Mouse (Mus musculus): ENCODE measurements around the gene Srebf1. TPM values are rescaled to one million over a fixed set of nuclear protein-coding genes. Genes with fewer than 3 reads are reported as not detected.

Gene Srebf1
- total RNA-seq, 2 experiments from 2014 or later = 46.8 to 52.8 TPM

DNA sequence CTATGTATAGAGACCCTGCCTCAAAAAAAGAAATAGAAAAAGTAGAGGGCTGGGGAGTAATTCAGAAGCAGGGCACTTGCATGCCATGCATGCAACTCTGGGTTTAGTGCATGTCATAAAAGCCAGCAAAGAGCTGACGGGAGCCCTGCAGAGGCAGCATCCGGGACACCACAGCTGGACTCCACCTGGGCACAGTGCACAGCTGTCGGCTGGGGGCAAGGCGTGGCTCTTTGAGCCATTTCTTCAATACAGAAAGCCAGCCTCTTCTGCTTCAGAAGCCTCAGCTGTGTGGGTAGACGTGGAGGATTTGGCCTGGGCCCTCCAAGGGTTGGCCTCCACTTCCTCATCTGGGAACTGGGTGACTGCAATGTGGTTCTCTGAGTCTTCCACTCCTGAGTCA is 13.0 kb upstream of the Srebf1 start:
- DNase-seq (ENCODE audit: low spot score in 2 of 2) = no peak

DNA sequence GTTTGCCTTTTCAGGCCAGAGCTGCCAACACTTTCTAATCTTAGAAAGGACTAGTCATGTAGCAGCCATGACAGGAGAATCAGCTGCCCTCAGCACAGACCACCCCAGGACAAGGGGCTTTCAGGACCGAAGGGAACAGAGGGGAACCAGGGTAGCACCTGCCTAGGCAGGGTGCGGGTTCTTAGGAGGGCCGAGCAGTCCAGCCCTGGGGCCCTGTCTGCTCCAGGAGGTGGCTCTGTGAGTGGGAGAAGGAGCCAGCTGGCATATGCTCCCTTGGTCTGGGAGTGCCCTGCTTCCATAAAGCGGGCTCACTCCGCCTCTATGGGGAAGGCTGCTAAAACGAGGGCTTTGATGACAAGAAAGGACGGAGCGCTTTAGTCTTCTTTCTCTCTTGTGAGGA is 10.9 kb upstream of the Srebf1 start:
- peak in 1 of 2 experiments; percentile 54 for DNase-seq (ENCODE audit: low spot score in 2 of 2)

DNA sequence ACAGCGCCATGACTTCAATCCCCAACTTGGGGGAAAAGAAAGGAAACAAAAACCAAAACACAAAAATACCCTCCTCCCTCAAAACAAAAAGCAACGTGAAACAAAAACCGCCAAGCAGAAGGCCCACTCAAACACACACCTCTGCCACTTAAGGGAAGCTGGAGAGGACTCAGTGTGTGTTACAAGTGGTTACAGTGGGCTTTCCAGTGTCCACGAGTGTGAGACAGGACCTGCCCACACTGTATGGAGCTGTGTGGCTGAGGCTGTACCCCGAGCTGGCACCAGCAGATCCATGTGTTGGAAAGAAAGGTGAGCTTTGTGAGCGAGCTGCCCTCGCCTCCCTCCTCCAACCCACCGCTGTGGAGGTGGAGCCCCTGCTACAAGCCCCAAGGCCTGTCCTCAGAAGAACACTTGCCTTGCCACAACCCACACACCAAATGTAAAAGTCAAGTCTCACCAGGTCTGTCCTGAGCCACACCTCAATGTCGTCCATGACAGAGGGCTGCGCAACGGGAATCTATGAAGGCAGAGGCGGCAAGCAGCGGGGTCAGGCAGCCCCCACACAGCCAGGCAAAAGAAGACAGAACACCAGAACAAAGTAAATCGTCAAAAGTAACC is 10.2 kb upstream of the Srebf1 start:
- DNase-seq (ENCODE audit: low spot score in 2 of 2) = no peak

DNA sequence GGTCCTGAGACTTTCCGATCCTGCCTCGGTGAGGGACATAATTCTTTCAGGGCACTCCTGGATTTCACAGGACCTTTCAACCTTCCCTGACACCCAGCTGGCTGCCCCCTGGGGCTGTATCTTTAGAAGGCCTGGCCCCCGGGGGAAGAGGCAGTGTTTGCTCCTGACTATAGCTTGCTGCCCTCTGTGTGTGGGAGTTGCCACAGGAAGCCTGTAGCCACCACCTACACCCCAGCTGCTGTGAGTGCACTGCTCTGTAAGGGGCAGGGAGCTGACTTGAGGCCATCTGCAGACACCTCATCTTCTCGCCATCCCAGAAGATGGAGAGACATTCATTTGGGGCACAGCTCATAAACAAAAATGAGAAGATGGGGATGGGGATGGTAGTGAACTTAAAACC is 9.6 kb upstream of the Srebf1 start:
- no peak for DNase-seq (ENCODE audit: low spot score in 2 of 2)

DNA sequence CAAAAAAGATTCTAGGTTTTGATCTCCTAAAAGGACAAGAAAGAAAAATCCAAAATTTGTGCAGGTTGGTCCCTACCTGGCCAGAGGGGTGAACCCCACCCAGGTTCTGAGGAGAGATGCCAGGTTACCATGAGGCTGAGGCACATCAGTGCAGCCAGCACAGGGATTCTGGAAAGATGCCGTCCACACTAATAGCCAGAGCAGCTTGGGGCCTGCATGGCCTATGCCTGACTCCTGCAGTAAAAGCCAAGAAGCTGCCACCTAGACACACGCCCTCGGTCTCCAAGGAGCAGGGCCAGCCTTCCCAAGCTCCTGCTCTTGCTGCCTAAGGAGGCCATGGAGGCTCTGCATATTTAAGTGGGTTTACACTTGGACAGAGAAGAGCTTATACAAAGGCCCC is 8.9 kb upstream of the Srebf1 start:
- no peak for DNase-seq (ENCODE audit: low spot score in 2 of 2)

DNA sequence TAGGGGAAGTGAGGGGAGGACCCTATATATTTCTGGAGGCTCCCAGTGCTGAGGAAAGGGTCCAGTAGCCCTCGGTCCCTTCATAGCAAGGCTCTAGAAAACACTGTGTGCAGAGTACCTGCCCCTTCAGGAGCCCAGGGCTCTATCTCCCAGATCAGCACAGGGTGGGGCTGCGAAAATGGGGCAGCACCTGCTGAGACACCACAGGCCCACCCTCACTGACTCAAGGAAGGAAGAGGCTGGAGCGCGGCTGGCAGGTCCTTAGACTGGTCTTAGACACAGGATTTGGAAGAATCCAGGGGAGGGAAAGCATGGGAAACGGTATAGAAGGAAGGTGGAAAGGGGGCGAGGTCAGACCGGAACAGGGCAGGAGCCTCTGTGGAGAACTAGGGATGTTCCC is 8.1 kb upstream of the Srebf1 start:
- no peak for DNase-seq (ENCODE audit: low spot score in 2 of 2)

DNA sequence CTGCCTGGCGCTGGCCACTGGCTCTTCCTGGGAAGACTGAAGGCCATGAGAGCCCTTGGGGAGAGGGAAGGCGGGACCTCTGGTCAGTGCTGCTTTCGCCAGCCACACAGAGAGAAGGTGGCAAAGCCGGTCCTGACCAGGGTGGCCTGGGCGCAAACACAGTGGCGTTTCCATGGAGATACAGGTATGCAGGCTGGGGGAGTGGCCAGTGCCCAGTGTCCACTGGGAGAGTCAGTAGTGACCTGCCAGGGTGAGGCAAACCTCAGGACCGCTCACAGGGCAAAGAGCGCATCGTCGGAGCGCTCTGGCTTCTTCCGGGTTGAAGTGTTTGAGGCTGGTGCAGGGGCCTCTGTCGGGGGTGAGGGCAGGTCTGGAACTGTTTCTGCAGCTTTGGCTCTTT is 7.4 kb upstream of the Srebf1 start:
- no peak for DNase-seq (ENCODE audit: low spot score in 2 of 2)

DNA sequence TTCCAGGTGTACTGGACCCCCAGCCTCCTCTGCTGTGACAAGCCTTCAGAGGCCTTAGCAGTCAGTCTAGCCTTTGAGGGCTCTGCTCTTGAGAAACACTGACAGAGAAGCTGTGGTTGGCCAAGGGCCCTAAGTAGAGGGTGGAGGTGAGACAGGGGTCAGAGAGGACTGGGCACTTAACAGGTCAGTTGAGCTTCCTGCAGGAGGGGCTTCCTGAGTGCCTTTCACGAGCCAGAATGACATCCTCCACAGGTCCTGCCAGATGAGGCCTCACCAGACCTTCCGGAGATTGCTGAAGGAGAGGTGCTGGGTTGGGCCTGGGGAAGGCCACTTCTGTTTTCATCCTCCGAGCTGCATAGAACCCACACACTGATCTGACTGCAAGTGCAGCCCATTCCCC is 6.1 kb upstream of the Srebf1 start:
- DNase-seq (ENCODE audit: low spot score in 2 of 2) = no peak

DNA sequence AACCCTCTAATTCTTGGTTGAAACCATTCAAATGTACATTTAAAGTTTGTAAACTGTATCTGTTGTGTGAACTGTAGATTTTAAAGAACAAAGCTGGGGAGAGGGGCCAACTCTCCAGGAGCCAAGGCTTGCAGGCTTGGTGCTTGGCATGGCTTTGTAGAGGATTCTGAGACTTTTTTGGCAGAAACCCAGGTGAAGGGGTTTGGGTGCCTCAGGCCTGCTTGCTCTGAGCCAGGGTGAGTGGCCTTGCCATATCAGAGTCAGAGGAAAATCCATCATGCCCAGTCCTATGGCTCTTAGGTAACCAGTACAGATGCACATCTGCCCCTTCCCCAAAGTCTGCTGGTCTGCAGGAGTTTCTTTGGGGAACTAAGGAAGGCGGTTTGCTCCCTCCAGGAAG is 3.5 kb upstream of the Srebf1 start:
- DNase-seq (ENCODE audit: low spot score in 2 of 2) = no peak

DNA sequence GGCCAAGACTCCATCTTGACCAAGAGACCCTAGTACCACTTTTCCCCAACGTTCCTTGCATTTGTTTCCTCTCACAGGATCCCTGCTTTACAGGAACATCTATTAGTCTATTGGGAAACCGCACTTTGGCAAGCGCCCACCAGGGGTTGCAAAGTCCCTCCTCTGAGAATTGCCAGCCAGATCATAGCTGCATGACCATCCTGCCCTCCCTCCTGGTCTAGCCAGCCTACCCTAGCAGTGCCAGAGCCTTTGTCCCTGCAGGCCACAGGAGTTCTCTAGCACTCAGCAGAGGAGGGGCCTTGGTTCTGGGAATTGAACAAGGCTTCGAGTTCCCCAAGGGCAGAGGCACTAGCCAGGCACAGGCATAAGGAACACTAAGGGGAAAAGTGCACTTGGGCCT is 2.3 kb upstream of the Srebf1 start:
- DNase-seq (ENCODE audit: low spot score in 2 of 2) = no peak

DNA sequence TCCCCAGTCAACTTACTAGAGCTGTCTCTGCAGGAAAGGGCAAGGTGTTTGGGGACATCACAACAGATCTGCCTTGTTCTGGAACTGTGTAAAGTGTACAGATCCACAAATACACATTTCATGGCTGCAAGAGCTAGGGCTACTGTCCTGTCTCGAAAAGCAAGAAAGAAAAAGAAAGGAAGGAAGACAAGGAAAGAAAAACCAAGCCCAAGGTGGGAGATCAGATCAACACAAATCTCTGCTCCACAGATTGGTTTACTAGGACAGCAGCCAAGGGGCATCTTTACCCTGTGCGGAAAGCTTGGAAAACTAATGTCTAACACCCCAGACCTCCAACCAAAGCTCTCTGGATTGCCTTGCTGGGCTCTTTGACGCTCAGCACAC is 304 bp downstream of the Srebf1 start:
- DNase-seq (ENCODE audit: low spot score in 2 of 2) = no peak

DNA sequence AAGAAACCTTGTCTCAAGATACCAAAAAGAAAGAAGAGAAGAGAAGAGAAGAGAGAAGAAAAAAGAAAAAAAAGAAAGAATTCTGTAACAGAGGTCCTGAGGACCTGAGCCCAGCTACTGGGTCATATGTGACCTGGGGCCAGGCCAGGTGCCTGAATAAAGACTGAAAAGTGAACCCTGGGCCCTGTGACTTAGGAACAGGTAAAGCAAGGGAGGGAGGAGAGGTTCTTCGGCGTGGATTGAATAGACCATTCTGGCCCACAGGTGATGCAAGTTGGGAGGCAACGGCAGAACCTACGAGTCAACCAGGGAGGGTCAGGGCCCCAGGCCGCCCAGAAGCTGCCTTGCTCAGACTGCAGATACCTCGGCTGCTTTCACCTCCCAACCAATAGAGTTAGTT is 956 bp downstream of the Srebf1 start:
- no peak for DNase-seq (ENCODE audit: low spot score in 2 of 2)

DNA sequence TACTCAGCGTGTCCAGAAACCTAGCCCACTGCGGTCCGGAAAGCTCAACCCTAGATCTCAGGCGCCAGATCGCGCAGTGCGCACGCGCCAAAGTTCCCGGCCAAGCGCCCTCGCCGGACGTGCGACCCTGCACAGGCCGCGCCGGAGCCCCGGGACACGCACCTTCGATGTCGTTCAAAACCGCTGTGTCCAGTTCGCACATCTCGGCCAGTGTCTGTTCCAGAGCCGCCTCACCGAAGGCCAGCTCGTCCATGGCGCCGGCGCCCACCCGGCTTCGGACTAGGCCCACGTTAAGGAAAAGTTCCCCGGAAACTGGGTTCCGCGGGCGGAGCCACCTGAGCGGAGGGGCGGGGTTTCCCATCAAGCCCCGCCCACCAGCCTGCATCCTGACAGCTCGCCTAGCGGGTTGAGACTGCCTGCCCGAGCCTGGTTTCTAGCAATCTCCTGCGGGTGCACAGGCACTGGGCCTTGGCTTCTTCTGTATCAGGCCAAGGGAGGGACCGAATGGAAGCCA is 2.0 kb downstream of the Srebf1 start:
- DNase-seq (ENCODE audit: low spot score in 2 of 2) = peak; percentile 81 to 90

DNA sequence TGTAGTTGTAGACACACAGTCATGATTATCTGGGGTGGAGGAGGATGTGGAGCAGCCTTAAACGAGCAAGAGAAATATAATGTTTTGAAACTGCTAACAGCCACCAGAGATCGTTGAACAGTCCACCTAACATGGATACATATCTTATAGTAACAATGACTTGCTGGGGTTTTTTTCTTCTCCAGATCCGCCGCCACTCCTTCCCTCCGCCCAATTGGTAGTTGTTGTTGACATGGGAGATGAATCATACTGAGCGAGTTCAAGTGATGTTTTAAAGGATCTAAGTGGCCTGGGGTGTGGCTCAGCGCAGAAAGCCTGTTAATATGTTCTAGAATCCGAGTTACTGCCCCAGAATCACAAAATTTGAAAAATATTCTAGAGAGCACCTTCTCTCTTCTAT is 2.8 kb downstream of the Srebf1 start:
- no peak for DNase-seq (ENCODE audit: low spot score in 2 of 2)

DNA sequence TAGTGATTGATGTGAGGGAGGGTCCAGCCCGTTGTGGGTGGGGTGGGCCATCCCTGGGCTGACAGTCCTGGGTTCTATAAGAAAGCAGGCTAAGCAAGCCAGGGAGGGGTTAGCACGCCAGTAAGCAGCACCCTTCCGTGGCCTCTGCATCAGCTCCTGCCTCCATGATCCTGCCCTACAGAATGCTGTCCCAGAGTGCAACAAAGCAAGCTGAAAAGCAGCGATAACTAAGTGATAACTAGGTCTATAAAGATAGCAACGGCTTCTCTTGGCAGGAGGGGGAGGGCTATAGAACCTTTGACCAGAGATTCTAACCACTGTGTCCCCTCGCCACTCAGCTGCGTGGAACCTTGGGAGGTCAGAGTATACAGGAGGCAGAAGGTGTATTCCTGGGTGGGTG is 4.9 kb downstream of the Srebf1 start:
- no peak for DNase-seq (ENCODE audit: low spot score in 2 of 2)

DNA sequence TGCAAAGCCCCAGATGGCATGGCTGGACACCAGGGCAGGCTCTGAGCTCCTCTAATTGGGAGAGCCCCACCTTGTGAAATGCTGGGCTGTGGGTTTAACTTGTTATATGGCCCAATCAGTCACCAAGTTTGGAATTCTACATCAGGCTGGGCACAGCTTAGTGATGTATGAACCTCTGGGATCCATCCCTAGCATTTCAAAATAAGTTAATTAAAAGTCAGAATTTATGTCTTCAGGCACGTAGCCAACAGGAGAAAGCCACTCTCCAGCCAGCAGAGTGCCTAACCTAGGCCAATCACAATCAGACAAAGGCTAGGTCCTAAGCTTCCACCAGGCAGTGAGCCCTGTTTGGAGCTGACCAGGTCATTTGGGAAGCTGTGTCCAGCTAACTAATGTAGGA is 5.7 kb downstream of the Srebf1 start:
- DNase-seq (ENCODE audit: low spot score in 2 of 2) = no peak

DNA sequence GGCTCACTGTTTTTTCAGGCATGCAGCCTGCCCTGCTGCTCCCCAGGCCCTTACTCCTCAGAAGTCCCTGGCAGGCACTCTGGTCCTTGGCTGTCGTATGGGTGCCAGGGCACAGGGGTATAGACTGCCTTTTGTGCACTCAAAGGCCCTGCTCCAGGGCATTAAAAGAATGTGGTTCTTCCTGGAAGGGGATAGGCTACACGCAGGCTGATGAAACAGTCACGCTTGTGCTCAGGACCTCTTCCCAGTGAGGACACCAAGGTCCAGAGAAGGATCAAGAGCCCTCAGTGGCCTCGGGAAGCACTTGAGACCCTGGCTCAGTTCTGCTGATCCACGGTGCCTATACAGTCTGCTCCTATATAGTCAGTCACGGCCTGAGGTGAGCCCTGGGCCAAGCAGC is 9.1 kb downstream of the Srebf1 start:
- no peak for DNase-seq (ENCODE audit: low spot score in 2 of 2)

DNA sequence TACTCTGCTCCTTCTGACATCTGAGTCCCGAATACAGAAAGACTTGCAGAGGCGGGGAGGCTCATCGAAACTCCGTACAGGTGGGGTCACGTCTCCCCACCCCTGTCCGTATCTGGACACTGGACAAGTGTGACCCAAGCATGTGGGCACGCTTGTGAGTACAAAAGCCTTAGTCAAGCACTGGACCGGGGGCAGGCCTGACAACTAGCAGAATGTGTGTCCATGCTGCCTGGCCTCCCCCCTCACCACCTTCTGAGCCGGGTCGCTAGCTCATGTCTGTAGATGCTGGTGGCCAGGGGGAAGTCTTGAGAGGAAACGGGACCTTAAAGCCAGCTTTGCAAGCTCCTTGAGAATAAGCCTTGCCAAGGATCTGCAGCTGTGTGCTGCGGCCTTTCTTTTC is 10.6 kb downstream of the Srebf1 start:
- DNase-seq (ENCODE audit: low spot score in 2 of 2) = no peak

DNA sequence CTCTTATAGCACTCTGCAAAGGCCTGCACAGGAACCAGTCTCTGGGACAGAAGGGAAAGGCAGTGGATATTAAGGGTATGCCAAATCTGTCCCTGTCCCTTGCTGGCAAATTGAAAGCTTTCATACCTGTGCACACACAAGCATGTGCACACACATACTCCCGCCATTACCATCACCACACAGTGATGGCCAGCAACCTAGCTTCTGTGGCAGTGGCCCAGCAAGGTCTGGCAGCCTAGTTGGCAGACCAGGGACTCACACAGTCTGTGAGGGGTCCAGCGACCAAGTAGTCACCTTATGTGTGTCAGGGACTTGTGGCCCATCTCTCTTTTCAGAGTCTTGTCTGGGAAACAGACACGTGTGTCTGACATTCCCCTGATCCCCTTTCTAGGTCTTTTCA is 11.2 kb downstream of the Srebf1 start:
- DNase-seq (ENCODE audit: low spot score in 2 of 2) = no peak

DNA sequence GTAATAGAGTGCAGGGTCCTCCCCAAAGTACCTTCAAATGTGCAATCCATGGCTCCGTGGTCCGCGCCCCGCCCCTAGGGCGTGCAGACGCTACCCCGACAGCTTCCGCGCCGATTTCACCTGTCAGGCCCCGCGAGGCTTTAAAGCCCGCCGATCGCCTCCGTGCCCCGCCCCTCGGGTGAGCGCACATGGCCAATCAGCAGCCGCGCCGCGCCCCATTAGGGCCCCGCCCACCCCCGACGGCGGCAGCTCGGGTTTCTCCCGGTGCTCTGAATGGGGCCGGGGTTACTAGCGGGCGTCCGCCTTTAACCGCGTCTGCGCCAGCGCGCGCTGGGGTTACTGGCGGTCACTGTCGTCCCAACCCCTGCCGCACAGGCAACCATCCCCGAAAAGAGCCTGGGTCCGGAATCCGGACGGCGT is 12.1 kb downstream of the Srebf1 start:
- DNase-seq (ENCODE audit: low spot score in 2 of 2) = peak; percentile 88 to 92

DNA sequence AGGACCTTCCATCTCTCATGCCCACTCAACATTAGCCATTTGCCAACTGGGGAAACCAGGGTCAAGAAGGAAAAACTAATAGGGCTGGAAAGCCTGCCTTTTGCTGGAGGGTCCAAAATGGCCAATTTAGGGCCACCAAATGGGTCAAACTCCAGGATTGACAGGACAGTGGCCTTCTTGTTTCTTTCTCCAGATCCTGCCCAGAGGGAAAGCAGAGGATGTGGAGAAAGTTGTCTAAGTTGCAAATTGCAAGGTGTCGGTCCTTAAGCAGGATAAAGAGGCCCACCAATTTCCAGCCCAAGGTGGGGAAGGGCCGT is 12.5 kb downstream of the Srebf1 start:
- DNase-seq (ENCODE audit: low spot score in 2 of 2) = no peak

DNA sequence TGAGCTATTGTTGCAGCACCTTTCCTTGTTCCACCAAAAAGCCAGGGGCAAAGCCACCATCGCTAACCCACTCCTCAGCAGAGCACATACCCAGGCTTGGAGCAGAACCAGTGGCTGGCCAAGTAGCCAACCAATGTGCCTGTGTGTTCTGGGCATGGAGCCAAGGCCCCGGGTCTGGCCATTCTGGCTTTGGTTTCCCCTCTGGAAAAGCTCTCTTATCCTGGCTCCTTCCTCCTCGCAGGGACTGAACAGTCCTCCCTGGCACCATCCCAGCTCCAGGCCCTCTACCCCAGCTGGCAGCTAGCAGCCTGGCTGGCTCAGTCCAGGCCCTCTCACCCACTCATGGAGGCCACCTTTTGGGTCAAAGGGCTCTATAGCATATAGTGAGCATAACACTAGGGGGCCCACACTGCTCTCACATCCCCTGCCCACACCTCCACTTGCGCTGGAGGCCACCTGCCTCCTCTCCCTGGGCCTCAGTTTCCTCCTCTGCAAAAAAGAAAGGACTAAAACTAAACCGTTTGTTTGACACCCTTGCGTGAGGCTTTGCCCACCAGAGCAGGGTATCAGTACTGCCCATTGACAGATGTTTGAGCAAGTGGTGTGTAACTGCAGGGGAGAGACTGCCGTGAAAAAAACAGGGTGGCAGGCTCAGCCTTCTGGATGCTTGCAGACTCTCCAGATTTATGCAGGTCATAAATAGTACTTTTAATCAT is 13.0 kb downstream of the Srebf1 start:
- DNase-seq (ENCODE audit: low spot score in 2 of 2) = peak; percentile 89 to 93

DNA sequence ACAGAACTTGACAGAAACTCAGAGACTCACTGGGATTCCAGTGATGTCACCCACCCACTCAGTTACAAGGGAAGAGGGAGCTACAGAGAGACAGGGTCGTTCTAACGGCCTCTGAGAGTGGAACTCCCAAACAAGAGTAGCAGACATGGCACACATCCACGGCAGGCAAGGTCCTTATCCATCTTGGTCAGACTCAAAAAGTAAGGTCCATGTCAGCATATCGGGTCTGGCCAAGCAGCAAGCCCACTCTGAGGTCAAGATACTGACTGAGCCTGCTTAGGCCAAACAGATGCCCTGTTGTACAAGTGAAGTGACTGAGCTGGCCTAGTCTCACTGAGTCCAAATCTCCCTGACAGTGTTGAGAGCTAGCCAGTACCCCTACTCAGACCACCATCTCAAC is 13.7 kb downstream of the Srebf1 start:
- no peak for DNase-seq (ENCODE audit: low spot score in 2 of 2)

Measured in layer of hippocampus, postnatal 10 days (tissue).